Mouse (Mus musculus): ENCODE results near the gene Naa38.

Gene Naa38

GRCm38 (mm10) chr11:69395235-69395633 lies at the start of gene Naa38, which contains the start of gene Cyb5d1:
Gene Naa38, plus strand, starts transcription at chr11:69395487.
Gene Cyb5d1, minus strand, starts transcription at chr11:69395631.
- DNase-seq (ENCODE audit: low spot score) = peak; percentile 86

DNA sequence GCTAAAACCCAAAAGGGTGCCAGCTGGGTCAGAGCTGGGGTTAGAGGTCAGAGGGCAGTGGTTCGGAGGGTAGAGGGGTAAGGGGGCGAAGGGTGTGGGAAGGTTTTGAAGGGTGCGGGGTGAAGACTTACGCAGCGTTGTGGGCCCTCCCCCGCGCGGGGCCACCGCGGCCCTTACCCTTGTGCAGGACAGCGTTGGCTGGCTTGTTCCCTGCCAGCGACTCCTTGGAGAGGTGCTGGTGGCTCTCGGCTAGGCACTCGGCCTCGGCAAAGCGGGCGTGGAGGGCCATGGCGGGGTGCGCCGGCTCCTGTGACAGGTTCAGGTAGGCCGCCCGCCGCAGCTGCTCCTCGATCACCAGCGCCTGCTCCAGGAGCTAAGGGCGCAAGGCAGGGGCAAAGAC lies 48.8 kb upstream of the Naa38 start:
- DNase-seq (ENCODE audit: low spot score) = no peak

DNA sequence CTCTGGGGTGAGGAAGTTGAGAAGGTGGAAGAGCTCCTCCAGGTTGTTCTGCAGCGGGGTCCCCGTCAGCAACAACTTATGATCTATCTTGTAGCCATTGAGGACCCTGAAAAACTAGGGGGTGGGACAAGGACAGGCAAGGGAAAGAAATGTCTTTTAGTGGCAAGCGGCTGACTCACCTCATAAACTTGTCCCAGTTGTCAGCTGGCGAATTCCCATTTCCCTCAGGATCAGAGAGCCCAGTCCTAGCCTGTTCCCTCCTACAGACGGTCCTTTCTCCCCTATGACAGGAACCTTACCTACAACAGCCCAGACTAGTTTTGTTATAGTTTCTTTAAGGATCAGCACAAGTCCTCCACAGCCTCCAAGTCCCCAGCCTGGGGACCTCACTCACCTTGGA lies 38.7 kb upstream of the Naa38 start:
- DNase-seq (ENCODE audit: low spot score) = no peak

- no peak for DNase-seq (ENCODE audit: low spot score)
Observed at GRCm38 (mm10) chr11:69357690-69358089, 37.6 kb upstream of the Naa38 start.

DNA sequence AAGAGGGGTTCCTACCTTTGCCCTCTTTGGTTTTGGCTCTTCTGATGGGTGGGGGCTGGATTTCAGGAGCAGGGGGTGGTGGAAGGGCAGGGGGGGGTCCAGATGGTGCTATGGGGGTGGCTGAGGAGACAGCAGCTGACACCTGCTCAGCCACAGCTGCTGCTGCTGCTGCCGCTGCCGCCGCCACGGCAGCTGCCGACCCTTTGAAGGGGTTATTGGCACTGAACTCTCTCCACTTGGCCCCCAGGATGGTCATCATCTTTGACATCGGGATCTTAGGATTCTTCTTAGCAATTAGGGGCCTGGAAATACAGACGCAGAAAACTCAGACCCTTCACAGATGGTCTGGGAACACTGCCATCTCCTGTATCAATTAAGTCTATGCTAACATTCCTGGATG lies 33.3 kb upstream of the Naa38 start:
- no peak for DNase-seq (ENCODE audit: low spot score)

- no peak for DNase-seq (ENCODE audit: low spot score)
Observed at GRCm38 (mm10) chr11:69362479-69362878, 32.8 kb upstream of the Naa38 start.

- no peak for DNase-seq (ENCODE audit: low spot score)
Observed at GRCm38 (mm10) chr11:69364376-69364775, 30.9 kb upstream of the Naa38 start.

DNA sequence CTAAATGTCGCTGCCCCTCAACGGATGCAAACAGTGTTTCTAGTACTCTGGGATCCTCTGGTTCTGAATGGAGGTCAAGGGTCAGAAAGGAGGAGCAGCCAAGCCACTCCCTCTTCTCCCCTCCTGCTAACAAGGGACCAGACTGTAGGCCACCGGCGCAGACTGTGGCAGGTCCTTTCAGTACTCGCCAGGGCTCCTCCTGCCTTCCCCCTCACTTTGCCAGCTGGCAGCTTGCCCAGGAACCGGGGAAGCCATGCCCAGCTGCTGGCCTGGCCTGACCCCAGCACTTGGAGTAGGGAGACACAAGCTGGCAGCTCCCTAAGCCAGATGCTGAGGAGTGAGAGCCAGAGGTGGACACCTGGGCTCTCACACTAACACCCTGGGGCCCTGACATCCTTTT lies 30.4 kb upstream of the Naa38 start:
- peak; percentile 96 for DNase-seq (ENCODE audit: low spot score)

GRCm38 (mm10) chr11:69365722-69366121 lies 29.6 kb upstream of the Naa38 start:
- no peak for DNase-seq (ENCODE audit: low spot score)

DNA sequence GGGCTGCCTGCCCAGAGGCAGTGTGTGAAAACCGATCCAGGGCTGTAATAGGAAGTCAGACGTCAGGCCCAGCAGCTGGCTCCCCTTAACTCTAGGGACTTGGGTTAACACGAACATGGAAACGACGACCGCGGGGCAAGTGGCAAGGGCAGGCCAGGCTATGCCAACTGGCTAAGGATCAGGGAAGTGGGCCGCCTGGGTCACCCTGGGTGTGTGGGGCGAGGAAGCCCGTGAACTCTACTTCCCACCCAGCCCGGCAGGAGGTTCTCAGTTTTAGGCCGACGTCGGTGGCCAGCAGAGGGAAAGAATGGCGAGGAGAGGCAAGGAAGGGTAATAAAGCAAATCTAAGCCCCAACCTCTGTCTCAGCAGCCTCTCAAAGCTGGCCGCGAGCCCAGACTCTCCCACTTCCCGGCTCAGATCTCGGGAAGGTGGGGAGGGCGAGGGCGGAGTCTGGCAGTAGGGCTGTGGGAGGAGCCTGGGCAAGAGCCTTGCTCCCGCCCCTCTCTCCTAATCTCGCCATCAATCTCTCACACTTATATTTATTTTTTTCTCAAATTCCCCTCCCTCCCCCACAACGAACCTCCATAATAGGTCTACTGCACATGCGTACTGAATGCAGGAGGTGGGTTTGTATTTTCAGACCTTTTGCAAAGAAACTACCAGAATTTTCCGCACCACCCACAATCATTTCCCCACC lies 29.0 kb upstream of the Naa38 start:
- peak; percentile 95 for DNase-seq (ENCODE audit: low spot score)

- DNase-seq (ENCODE audit: low spot score) = no peak
Observed at GRCm38 (mm10) chr11:69366855-69367615, 28.3 kb upstream of the Naa38 start.

DNA sequence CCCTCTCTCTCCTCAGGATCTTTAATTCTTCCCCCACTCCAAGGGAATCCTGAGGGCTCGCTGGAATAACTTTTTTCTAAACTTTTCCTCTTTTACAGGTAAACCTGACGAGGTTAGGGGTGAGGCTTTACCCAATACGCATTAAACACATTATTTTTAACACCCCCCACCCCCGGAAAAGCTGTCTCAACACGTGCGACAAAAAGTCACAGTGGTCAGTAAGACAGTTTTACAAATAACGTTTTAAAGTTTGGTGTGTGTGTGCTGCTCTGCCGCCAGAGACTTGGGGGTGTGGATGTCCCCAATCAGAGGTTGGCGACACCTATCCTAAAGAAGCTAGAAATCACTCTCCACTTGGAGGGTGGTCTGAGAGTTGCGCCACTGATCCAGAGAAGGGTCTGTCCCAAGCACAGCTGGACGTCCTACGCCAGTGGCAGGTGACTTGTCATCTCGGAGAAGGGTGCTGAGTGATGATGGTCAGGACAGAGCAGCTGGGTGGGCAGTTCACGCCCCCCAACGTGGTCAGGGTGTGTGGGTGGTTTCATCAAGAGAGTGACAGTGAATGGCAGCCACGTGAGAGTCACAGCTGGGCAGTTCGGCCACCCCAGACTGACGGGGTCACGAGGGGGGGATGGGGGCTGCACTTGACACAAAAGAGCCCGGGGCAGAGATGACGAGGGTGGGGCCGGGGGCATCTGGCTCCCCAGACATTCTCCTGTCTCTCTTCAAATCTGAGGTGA lies 27.5 kb upstream of the Naa38 start:
- no peak for DNase-seq (ENCODE audit: low spot score)

- no peak for DNase-seq (ENCODE audit: low spot score)
Observed at GRCm38 (mm10) chr11:69368356-69369214, 26.7 kb upstream of the Naa38 start.

- DNase-seq (ENCODE audit: low spot score) = no peak
Observed at GRCm38 (mm10) chr11:69369215-69369989, 25.9 kb upstream of the Naa38 start, which contains the start of gene Chd3. Gene Chd3, minus strand, starts transcription at chr11:69369406.

DNA sequence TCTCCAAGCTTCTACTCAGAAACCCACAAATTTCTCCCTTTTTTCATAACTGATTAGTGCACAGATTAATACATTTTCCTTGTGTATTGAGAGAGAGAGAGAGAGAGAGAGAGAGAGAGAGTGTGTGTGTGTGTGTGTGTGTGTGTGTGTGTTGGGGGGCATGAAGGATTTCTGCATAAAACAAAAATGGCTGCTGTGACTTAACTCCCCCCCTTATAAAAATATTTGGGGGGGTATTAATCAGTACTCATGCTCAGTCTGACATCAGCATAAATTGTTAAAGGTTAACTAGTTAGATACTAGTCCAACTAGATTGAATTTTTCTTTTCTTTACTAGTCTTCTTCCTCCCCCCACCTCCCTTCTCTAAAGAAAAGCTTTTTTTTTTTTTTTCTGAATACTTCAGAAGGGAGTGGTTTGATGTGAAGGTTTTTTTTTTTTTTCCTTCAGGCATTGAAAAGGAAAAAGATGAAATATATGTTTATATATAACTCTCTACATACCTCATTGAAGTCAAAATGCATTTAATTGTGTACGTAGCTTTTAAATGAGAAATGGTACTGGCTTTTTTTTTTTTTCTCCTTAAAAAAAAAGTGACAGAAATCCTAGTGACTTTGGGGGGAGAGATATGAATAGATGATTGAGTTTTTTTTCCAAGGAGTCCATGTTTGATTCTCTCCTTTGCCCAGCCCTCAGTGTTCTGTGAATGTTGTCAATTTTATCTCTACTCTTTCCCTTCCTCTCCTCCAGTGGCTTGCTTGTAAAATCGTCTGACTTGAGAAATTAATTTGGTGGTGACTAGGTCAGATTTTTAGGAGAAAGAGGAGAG lies 25.1 kb upstream of the Naa38 start:
- DNase-seq (ENCODE audit: low spot score) = no peak

- DNase-seq (ENCODE audit: low spot score) = no peak
Observed at GRCm38 (mm10) chr11:69370817-69371215, 24.5 kb upstream of the Naa38 start.

DNA sequence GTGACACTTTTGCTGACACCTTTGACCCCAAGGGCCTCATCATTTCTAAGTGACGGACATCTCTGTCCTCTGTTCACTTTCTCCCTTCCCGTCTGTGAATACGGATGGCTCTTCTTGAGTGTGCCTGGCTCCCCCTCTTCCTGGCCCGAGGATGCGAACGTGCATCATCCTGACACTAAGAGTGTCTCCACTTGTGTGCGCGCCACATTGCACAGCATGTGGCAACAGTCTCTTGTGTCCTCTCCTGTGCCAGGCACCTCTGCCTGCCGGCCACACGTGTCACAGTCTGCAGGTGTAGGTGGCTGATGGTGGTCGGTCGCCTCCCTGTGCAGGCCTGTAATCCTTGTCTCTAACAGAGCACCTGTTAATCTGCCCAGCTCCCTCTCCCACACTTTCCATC lies 23.7 kb upstream of the Naa38 start:
- DNase-seq (ENCODE audit: low spot score) = no peak

- DNase-seq (ENCODE audit: low spot score) = no peak
Observed at GRCm38 (mm10) chr11:69372056-69372779, 23.1 kb upstream of the Naa38 start.

GRCm38 (mm10) chr11:69372780-69373170 lies 22.5 kb upstream of the Naa38 start:
- no peak for DNase-seq (ENCODE audit: low spot score)

Measured in ovary, adult 18-20 months (tissue).